In the genomic region with DNA sequence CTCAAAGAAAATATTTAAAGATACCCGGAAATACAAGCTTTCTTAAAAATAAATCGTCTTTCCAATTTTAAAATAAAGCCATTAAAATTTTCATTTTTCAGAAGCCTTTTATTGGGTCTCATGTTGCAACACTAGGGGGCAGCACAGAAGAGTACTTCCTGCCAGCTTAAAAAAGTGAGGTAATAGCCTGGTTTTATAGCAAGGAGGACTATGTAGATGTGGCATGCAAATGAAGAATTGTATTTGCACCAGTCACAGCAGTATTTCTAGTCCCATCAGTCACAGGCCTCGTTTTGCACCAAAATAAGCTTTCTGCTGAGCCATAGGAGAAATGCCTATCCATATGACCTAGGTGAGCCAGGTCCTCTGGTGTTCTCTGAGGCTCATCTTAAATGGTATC, we compare ENCODE assay signal across 9 mouse cellular contexts. TPM values are rescaled to one million over a fixed set of nuclear protein-coding genes. Genes with fewer than 3 reads are reported as not detected.
DNase-seq lines count a peak whose midpoint lies in the region; ATAC-seq lines count a peak whose summit lies in the region.
"Had no signal": no experiment of that assay in that cellular context is flagged by ENCODE, and none has a peak within 500 bp of the region (broad histone marks: within the 10 kb centered on the region; RNA-seq: fewer than 3 reads in every experiment).

No protein-coding gene starts in this region.

- no peak overlapping the region for H3K4me2 ChIP-seq in hindbrain, embryonic 11.5 days (replicated peaks; ENCODE audit: low read depth, low read length)
- no peak overlapping the region for H3K4me2 ChIP-seq in hindbrain, embryonic 13.5 days
- H3K4me2 ChIP-seq in liver, embryonic 13.5 days = no peak overlapping the region
- no peak overlapping the region for H3K4me2 ChIP-seq in neural tube, embryonic 15.5 days
- H3K4me2 ChIP-seq: embryonic facial prominence, embryonic 13.5 days had no signal

- H3K27me3 ChIP-seq in hindbrain, embryonic 11.5 days (ENCODE audit: control insufficient read depth, insufficient read depth, low read length) = no peaks in the 10 kb centered on the region
- H3K27me3 ChIP-seq in hindbrain, embryonic 13.5 days = peaks cover 17% of the 10 kb centered on the region
- no peaks in the 10 kb centered on the region for H3K27me3 ChIP-seq in liver, embryonic 13.5 days
- peaks cover 12% of the 10 kb centered on the region; the same call in 1 of the 2 replicates for H3K27me3 ChIP-seq in neural tube, embryonic 15.5 days (replicated peaks)
- H3K27me3 ChIP-seq: embryonic facial prominence, embryonic 13.5 days had no signal

- H3K36me3 ChIP-seq in hindbrain, embryonic 11.5 days (ENCODE audit: control insufficient read depth, insufficient read depth, low read length) = no peaks in the 10 kb centered on the region
- no peaks in the 10 kb centered on the region for H3K36me3 ChIP-seq in hindbrain, embryonic 13.5 days
- no peaks in the 10 kb centered on the region for H3K36me3 ChIP-seq in liver, embryonic 13.5 days
- no peaks in the 10 kb centered on the region for H3K36me3 ChIP-seq in neural tube, embryonic 15.5 days
- H3K36me3 ChIP-seq: embryonic facial prominence, embryonic 13.5 days had no signal

- no peak overlapping the region for H3K27ac ChIP-seq in hindbrain, embryonic 11.5 days (ENCODE audit: low read depth, low read length)
- no peak overlapping the region for H3K27ac ChIP-seq in hindbrain, embryonic 13.5 days
- no peak overlapping the region for H3K27ac ChIP-seq in liver, embryonic 13.5 days
- no peak overlapping the region for H3K27ac ChIP-seq in neural tube, embryonic 15.5 days (replicated peaks)
- H3K27ac ChIP-seq: embryonic facial prominence, embryonic 13.5 days had no signal

- 51% methylated on average over 3 of the region's 3 CpGs for WGBS in hindbrain, embryonic 11.5 days
- WGBS in hindbrain, embryonic 13.5 days = 50% methylated on average over 3 of the region's 3 CpGs
- 14% methylated on average over 3 of the region's 3 CpGs for WGBS in liver, embryonic 13.5 days (ENCODE audit: insufficient replicate concordance)
- 54% methylated on average over 3 of the region's 3 CpGs for WGBS in neural tube, embryonic 15.5 days

- peak; percentile 46 for DNase-seq in hindbrain, embryonic 11.5 days (ENCODE audit: low spot score)
- DNase-seq in testis, postnatal 10 days (ENCODE audit: low spot score) = peak; percentile 51
- no peak for DNase-seq in testis, postnatal 14 days (ENCODE audit: low spot score)
- DNase-seq in c-Kit-negative CD71-positive TER-119-positive erythroid progenitor cells, embryonic 14.5 days (ENCODE audit: low read depth, low spot score) = peak; percentile 59
- peak; percentile 29 for DNase-seq in liver, embryonic 13.5 days
- peak; percentile 63 for DNase-seq in thymus, postnatal 0 days (ENCODE audit: low spot score)

- no peak for ATAC-seq in hindbrain, embryonic 11.5 days (ENCODE audit: low FRiP score)
- ATAC-seq in hindbrain, embryonic 13.5 days (ENCODE audit: low FRiP score) = no peak
- ATAC-seq in liver, embryonic 13.5 days (ENCODE audit: low read depth) = no peak
- ATAC-seq in neural tube, embryonic 15.5 days (ENCODE audit: low FRiP score) = no peak

- H3K9me3 ChIP-seq in hindbrain, embryonic 11.5 days (ENCODE audit: control insufficient read depth, low read length) = no peaks in the 10 kb centered on the region
- no peaks in the 10 kb centered on the region for H3K9me3 ChIP-seq in hindbrain, embryonic 13.5 days
- H3K9me3 ChIP-seq in liver, embryonic 13.5 days (replicated peaks) = no peaks in the 10 kb centered on the region
- no peaks in the 10 kb centered on the region for H3K9me3 ChIP-seq in neural tube, embryonic 15.5 days (replicated peaks)
- H3K9me3 ChIP-seq: embryonic facial prominence, embryonic 13.5 days had no signal

- H3K9ac ChIP-seq in hindbrain, embryonic 11.5 days (ENCODE audit: low read depth, low read length) = no peak overlapping the region
- H3K9ac ChIP-seq in hindbrain, embryonic 13.5 days = no peak overlapping the region
- H3K9ac ChIP-seq in liver, embryonic 13.5 days = no peak overlapping the region
- no peak overlapping the region for H3K9ac ChIP-seq in neural tube, embryonic 15.5 days (replicated peaks)
- H3K9ac ChIP-seq: embryonic facial prominence, embryonic 13.5 days had no signal

- no peak overlapping the region for H3K4me3 ChIP-seq in hindbrain, embryonic 11.5 days (ENCODE audit: low read depth, low read length)
- H3K4me3 ChIP-seq in hindbrain, embryonic 13.5 days = no peak overlapping the region
- no peak overlapping the region for H3K4me3 ChIP-seq in liver, embryonic 13.5 days (replicated peaks)
- no peak overlapping the region for H3K4me3 ChIP-seq in neural tube, embryonic 15.5 days (replicated peaks)
- H3K4me3 ChIP-seq: embryonic facial prominence, embryonic 13.5 days had no signal

- no peaks in the 10 kb centered on the region; the same call in 1 of the 2 replicates for H3K4me1 ChIP-seq in hindbrain, embryonic 11.5 days (replicated peaks; ENCODE audit: control insufficient read depth, insufficient read depth, low read length)
- H3K4me1 ChIP-seq in hindbrain, embryonic 13.5 days (replicated peaks) = peaks cover 20% of the 10 kb centered on the region
- peaks cover 27% of the 10 kb centered on the region for H3K4me1 ChIP-seq in liver, embryonic 13.5 days (replicated peaks)
- H3K4me1 ChIP-seq in neural tube, embryonic 15.5 days = peaks cover 8% of the 10 kb centered on the region

RNA-seq across cellular contexts. Expression of gene Stil, which starts 2.9 kb away (rescaled TPM):
- polyA plus RNA-seq in hindbrain, embryonic 11.5 days (2014; fragmentation: Nextera tagmentation; extraction: Ambion mirVana) = 18.3 and 23.0 TPM in 2 replicates
- polyA plus RNA-seq in hindbrain, embryonic 13.5 days (2015; fragmentation: Nextera tagmentation; extraction: Ambion mirVana) = 3.1 and 3.5 TPM in 2 replicates
- polyA plus RNA-seq in liver, embryonic 13.5 days (2015; fragmentation: Nextera tagmentation; extraction: Ambion mirVana) = 8.3 and 11.8 TPM in 2 replicates
- 10.2 and 10.9 TPM in 2 replicates for polyA plus RNA-seq in thymus, postnatal 0 days (2015; fragmentation: Nextera tagmentation; extraction: Ambion mirVana)
- 1.1 and 5.5 TPM in 2 replicates for polyA plus RNA-seq in neural tube, embryonic 15.5 days (2015; fragmentation: Nextera tagmentation; extraction: Ambion mirVana)

RNA-seq across cellular contexts. Expression of gene Cmpk1, which starts 10.0 kb away (rescaled TPM):
- polyA plus RNA-seq in hindbrain, embryonic 11.5 days (2014; fragmentation: Nextera tagmentation; extraction: Ambion mirVana) = 134 and 150 TPM in 2 replicates
- polyA plus RNA-seq in hindbrain, embryonic 13.5 days (2015; fragmentation: Nextera tagmentation; extraction: Ambion mirVana) = 186 and 191 TPM in 2 replicates
- 72.8 and 90.4 TPM in 2 replicates for polyA plus RNA-seq in liver, embryonic 13.5 days (2015; fragmentation: Nextera tagmentation; extraction: Ambion mirVana)
- polyA plus RNA-seq in thymus, postnatal 0 days (2015; fragmentation: Nextera tagmentation; extraction: Ambion mirVana) = 120 and 126 TPM in 2 replicates
- 175 and 210 TPM in 2 replicates for polyA plus RNA-seq in neural tube, embryonic 15.5 days (2015; fragmentation: Nextera tagmentation; extraction: Ambion mirVana)

RNA-seq across cellular contexts. Expression of gene Tal1, which starts 59.2 kb away (rescaled TPM):
- polyA plus RNA-seq in hindbrain, embryonic 11.5 days (2014; fragmentation: Nextera tagmentation; extraction: Ambion mirVana) = 8.6 and 10.3 TPM in 2 replicates
- polyA plus RNA-seq in hindbrain, embryonic 13.5 days (2015; fragmentation: Nextera tagmentation; extraction: Ambion mirVana) = 3.8 and 6.7 TPM in 2 replicates
- 29.3 and 31.5 TPM in 2 replicates for polyA plus RNA-seq in liver, embryonic 13.5 days (2015; fragmentation: Nextera tagmentation; extraction: Ambion mirVana)
- 0.08 and 0.13 TPM in 2 replicates for polyA plus RNA-seq in thymus, postnatal 0 days (2015; fragmentation: Nextera tagmentation; extraction: Ambion mirVana)
- 1.0 and 1.7 TPM in 2 replicates for polyA plus RNA-seq in neural tube, embryonic 15.5 days (2015; fragmentation: Nextera tagmentation; extraction: Ambion mirVana)
